Mouse (Mus musculus): ENCODE measurements around the gene Grsf1.

DNA sequence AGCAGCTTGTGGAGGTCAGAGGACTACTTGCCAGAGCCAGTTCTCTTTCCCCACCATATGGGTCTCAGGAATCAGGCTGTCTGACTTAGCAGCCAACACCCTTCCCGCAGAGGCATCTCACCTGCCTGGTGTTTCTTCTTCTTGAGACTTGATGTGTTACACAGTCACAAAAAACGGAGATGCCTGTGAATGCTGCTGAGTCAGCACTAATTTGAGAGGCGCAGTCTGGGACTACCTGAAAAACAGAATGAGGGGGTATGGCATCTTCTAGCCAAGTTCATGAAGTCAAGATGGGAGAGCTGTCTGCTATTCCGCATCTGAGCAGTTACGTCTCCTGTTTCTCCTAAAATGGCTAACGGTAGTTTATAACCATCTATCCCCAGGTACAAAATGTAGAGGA is 4.6 kb upstream of the Grsf1 start:
- no peak for TF ChIP-seq POLR2A (IDR thresholded peaks at IDR 0.05; ENCODE audit: low read depth, low read length)
- TF ChIP-seq CTCF (IDR thresholded peaks at IDR 0.05; ENCODE audit: extremely low read depth, insufficient read depth, insufficient read length, insufficient replicate concordance), result no peak
